In the genomic region with DNA sequence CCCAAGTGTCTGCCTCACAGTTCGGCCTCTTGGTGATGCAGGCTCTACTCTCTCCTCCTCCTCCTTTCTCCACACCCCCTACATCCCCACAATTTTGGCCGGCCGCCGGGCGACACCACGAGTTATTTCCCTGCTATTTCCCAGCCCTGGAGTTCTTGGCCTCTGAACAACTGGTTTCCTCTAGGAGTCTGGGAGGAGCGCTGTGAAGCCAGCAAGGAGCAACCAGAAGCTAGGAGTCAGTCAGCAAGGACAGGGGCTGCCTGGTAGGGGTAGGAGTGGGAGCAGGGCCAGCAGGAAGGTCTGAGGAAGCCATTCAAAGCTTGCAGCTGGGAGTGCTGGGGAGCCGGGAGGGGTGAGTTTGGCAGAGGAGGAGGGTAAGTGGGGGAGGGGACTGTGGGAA, we compare ENCODE assay signal across 8 mouse cellular contexts. TPM values are rescaled to one million over a fixed set of nuclear protein-coding genes. Genes with fewer than 3 reads are reported as not detected.
DNase-seq lines count a peak whose midpoint lies in the region; ATAC-seq and TF ChIP-seq lines count a peak whose summit lies in the region.

Gene C1qtnf5, plus strand, starts transcription at position 136 of the 400 bp plus-strand sequence.

- H3K27me3 ChIP-seq in hindbrain, embryonic 12.5 days = no peaks in the 10 kb centered on the region
- no peaks in the 10 kb centered on the region for H3K27me3 ChIP-seq in lung, postnatal 0 days (replicated peaks; ENCODE audit: insufficient read depth, low read length)

- peak within 1 kb of the TSS; percentile 36 for H3K4me2 ChIP-seq in hindbrain, embryonic 12.5 days (replicated peaks)
- H3K4me2 ChIP-seq in lung, postnatal 0 days (replicated peaks; ENCODE audit: low read depth, low read length) = peak within 1 kb of the TSS; percentile 35

- DNase-seq in retina, postnatal 1 day = peak; percentile 49
- no peak for DNase-seq in retina, embryonic 14.5 days (ENCODE audit: low spot score)
- peak; percentile 92 for DNase-seq in gastrocnemius, adult 2 months
- DNase-seq in layer of hippocampus, postnatal 10 days (ENCODE audit: low spot score in 2 of 2) = peak; percentile 84
- peak; percentile 90 for DNase-seq in lung, postnatal 0 days (ENCODE audit: low spot score)
- DNase-seq in right cerebral cortex, postnatal 4 days = peak; percentile 78
- DNase-seq in spleen, postnatal 14 days (ENCODE audit: low spot score in 2 of 2) = no peak

- H3K4me3 ChIP-seq in gastrocnemius, adult 2 months = peak within 1 kb of the TSS; percentile 65
- peak within 1 kb of the TSS; percentile 12; the same call in 1 of the 2 replicates for H3K4me3 ChIP-seq in hindbrain, embryonic 12.5 days
- no peak within 1 kb of the TSS for H3K4me3 ChIP-seq in lung, postnatal 0 days (ENCODE audit: low read depth, low read length)

- H3K4me1 ChIP-seq in hindbrain, embryonic 12.5 days = peaks cover 44% of the 10 kb centered on the region
- H3K4me1 ChIP-seq in lung, postnatal 0 days (ENCODE audit: insufficient read depth, low read depth, low read length) = peaks cover 30% of the 10 kb centered on the region

- H3K36me3 ChIP-seq in hindbrain, embryonic 12.5 days = peaks cover 14% of the 10 kb centered on the region
- no peaks in the 10 kb centered on the region for H3K36me3 ChIP-seq in lung, postnatal 0 days (ENCODE audit: insufficient read depth, low read length)

- peak; percentile 17; the same call in 1 of the 2 replicates for ATAC-seq in hindbrain, embryonic 12.5 days (ENCODE audit: low FRiP score)
- ATAC-seq in lung, postnatal 0 days = peak; percentile 69

- intact Hi-C loops in gastrocnemius, adult 2 months (cut with DNase I) = loop anchor here (5.0 kb wide), 1 partner anchor 120 kb away; no protein-coding TSS in a partner anchor

- no peak for TF ChIP-seq CTCF in gastrocnemius, adult 2 months (IDR thresholded peaks at IDR 0.05)
- peak; percentile 28 for TF ChIP-seq CTCF in lung, postnatal 0 days (IDR thresholded peaks at IDR 0.05)

- WGBS in hindbrain, embryonic 12.5 days = 36% methylated on average over 8 of the region's 8 CpGs
- 32% methylated on average over 7 of the region's 8 CpGs for WGBS in lung, postnatal 0 days

- no peak for TF ChIP-seq EP300 in lung, postnatal 0 days (IDR thresholded peaks at IDR 0.05)

- peak within 1 kb of the TSS; percentile 88 for H3K27ac ChIP-seq in gastrocnemius, adult 2 months
- H3K27ac ChIP-seq in hindbrain, embryonic 12.5 days = peak within 1 kb of the TSS; percentile 57
- peak within 1 kb of the TSS; percentile 73 for H3K27ac ChIP-seq in lung, postnatal 0 days (ENCODE audit: low read length)

- peak within 1 kb of the TSS; percentile 35 for H3K9ac ChIP-seq in hindbrain, embryonic 12.5 days
- 0 out of 2 replicates have a peak within 1 kb of the TSS, but pooled peaks have one; percentile 13 for H3K9ac ChIP-seq in lung, postnatal 0 days (replicated peaks; ENCODE audit: low read depth)

- H3K9me3 ChIP-seq in hindbrain, embryonic 12.5 days (replicated peaks) = no peaks in the 10 kb centered on the region
- H3K9me3 ChIP-seq in lung, postnatal 0 days (ENCODE audit: low read length) = no peaks in the 10 kb centered on the region

RNA-seq across cellular contexts. Expression of gene C1qtnf5, which starts in this region (rescaled TPM):
- total RNA-seq in gastrocnemius, adult 2 months (2021) = 1 to 10 TPM; 2.5 to 7.6 TPM
- polyA plus RNA-seq in hindbrain, embryonic 12.5 days (2016; fragmentation: Nextera tagmentation; extraction: Ambion mirVana) = 1.4 and 1.8 TPM in 2 replicates
- total RNA-seq in layer of hippocampus, postnatal 10 days (2021) = 10 to 100 TPM; 16.0 to 17.6 TPM
- 9.8 and 10.3 TPM in 2 replicates for polyA plus RNA-seq in lung, postnatal 0 days (2015; fragmentation: Nextera tagmentation; extraction: Ambion mirVana)

Comparison
In these comparisons a context has a peak if more than half of its experiments do, and no peak if none do; other contexts are left out.
1. DNase-seq: peak in retina, postnatal 1 day (single experiment), gastrocnemius, adult 2 months (single experiment), layer of hippocampus, postnatal 10 days (2 of 2), lung, postnatal 0 days (single experiment) and right cerebral cortex, postnatal 4 days (single experiment); none in retina, embryonic 14.5 days (single experiment) and spleen, postnatal 14 days (0 of 2).
2. Peak in every context shown above with its lines, with median percentiles within 50 percentile points of each other: H3K27ac ChIP-seq.